Mouse (Mus musculus): ENCODE data around the gene Spen.

The Spen gene

DNA sequence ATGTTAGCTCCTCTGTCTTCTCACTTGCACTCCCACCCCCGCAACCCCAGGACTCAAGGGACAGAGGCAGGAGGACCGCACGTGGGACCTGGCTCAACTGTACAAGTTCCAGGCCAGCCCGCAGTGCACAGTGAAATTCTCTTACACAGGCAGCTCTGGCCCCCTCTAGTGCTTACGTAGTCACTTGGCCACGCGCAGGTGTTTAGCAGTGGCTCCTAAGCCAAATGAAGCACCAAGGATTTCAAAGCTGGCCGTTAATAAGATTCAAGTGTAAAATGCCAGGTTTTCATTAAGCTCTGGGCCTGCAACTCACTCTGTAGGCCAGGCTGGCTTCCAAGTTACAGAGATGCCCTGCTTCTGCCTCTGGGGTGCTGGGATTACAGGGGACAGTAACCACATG lies 59.0 kb downstream of the Spen start:
- CTCF ChIA-PET: no interaction called here

DNA sequence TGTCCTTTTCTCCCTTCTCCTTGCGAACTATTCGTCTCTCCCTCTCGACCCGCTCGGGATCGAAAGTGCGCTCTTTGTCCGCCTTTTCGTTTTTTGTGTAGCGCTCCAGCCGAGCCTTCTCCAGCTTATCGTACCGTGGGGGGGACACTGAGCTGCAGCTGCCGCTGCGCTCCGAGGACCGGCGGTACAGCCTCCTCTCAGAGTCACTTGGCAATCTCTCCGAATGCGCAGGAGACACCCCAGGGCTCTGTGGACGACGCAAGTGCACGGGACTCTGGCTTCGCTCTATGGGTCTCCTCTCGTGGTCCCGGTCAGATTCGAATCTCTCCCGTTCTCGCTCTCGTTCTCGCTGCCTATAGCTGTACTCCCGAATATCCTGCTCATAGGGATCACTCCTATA lies 59.6 kb downstream of the Spen start:
- CTCF ChIA-PET: interaction anchor here (1.2 kb wide), 1 partner anchor 73 kb away, joined by 3 read pairs; no protein-coding TSS in a partner anchor

DNA sequence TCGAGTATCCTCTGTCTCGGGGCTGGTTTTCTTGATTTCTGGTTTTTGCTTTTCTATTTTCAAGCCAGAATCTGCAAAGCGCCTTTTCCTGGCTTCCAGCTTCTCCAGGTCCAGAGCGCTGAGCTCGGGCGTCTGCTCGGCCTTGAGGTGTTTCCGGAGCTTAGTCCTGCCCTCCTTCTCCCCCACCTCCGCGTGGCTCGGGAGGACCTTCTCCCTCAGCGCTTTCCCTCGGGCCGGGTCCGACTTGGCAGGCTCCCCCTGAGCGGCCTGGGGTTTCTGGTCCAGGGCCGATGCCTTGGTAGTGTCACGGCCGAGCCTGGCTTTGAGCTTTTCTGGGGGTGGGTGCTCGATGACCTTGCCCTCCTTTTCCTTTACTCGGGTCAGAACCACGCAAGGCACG lies 60.2 kb downstream of the Spen start:
- CTCF ChIA-PET: interaction anchor here (0.9 to 1.2 kb wide), 2 partner anchors 11 to 73 kb away, joined by 3 read pairs; no protein-coding TSS in a partner anchor

DNA sequence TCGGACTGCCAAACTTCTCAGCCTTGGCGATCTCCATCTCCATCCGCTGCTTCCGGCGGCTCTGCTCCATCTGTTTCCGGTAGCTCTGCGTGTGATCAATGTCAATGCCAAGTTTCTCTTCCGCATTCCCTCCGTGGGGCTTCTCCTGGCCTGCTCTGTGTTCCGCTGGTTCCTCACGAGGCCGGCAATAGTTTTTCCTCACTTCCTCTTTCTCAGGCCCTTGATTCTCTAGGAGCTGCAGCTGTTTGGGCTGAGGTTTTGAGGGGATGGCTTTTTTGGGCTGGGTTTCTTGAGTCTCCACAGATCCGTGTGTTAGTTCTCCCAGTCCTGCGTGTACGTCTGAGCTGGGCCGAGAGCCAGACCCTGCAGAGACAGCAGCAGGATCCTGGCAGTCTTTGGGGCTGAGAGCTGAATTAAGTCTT lies 60.7 kb downstream of the Spen start:
- CTCF ChIA-PET: interaction anchor here (0.9 to 1.2 kb wide), 2 partner anchors 11 to 72 kb away, joined by 3 read pairs; no protein-coding TSS in a partner anchor

DNA sequence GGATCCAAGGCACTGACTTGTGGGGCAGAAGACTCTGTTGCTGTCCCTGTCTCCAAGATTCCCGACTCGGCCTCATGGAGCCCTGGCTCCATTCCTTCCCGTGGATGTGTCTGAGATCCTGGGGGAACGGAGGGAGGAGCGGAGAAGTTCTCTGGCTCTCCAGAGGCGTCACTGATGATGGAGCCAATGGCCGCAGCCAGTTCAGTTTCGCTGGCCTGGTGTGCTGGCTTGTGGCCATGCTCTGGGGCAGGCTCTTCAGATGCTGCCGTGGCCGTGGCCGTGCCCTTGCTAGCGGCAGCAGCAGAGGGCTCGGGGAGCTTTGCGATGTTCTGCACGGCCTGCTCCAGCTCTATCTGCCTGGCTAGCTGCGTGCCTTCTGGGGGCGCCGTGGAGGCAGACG lies 64.0 kb downstream of the Spen start:
- CTCF ChIA-PET: no interaction called here

DNA sequence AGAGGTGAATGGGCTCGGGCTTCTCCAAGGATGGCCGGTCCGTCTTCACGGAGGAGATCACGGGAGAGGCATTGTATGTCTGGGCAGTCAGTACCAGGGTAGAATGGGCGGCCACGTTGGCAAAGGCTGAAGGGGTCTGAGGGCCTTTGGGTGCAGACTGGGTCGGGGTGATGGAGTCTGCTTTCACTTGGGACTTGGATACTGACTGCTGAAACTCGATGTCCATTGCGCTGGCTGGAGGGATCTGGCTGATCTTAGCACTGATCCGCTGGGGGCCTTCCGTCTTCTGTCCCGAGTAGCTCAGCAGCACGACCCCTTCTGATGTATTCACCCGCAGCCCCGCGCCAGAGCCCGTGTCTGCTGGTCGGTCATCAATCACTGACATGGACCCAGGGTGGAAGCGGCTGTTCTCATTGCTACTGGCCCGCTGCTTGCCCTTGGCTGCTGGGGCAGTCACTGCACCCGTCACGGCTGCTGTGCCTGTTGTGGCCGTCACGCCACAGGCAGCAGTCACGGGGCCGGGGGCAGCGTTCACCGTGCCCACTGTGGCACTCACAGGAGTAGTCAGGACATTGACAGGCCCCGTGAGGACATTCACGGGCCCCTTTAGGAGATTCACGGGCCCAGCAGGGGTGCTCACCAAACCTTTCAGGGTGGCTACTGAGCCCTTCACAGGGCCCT lies 65.6 kb downstream of the Spen start:
- CTCF ChIA-PET: no interaction called here

DNA sequence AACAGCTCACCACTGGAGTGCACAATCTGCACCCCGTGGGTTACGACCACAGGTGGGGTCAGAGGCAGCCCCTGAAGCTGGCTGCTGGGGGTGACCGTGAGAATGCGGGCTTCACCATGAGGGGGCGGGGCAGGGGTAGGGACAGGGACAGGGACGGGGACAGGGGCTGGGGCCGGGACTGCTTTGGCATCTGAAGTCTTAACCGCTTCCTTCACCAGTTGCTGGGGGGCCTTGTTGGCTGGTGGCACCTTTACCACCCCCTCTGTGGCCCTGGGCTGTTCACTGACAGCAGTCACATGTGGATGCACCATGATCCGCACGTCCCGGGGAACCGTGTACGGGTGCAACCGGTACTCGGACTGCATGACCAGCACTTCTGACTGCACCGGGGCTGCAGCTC lies 66.9 kb downstream of the Spen start:
- CTCF ChIA-PET: interaction anchor here (0.7 kb wide), 1 partner anchor 64 kb away, joined by 7 read pairs; no protein-coding TSS in a partner anchor

DNA sequence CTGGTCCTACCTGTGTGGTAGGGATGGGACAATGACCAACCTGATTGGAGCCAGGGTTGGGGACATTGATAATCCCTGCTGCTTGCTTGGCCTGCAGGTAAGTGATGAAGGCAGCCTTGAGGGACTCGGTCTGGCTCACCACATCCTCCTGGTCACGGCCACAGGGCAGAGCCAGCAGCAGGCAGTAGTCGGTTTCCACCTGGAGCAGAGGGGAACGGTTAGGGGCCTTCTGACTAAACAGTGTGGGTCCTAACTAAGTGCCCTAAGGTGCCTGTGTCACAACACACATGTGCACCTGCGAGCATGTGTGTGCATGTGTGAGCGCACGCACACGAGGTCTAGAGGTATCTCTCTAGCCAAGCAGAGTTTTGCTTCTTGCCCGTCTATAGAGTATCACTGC lies 69.1 kb downstream of the Spen start:
- CTCF ChIA-PET: no interaction called here

DNA sequence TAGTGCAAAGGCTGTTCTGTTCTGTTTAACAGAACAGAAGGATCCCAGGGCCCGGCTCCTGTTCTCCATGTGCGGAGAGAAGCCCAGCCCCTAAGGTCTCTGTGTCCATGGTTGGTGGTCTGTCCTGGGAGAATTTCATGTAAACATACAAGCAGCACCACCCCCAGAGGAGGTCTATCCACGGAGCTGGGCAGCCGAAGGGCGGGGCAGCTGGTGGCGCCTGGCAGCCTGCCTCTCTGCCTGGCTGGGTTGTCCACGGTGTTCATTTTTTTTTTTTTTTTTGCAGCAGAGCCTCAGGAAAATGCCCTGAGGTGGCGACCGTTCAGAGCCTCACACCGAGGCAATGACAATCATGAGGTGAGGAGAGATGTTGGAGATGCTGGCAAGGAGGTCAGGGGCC lies 69.8 kb downstream of the Spen start:
- CTCF ChIA-PET: interaction anchor here (1.0 kb wide), 1 partner anchor 13 kb away, joined by 3 read pairs; no protein-coding TSS in a partner anchor

DNA sequence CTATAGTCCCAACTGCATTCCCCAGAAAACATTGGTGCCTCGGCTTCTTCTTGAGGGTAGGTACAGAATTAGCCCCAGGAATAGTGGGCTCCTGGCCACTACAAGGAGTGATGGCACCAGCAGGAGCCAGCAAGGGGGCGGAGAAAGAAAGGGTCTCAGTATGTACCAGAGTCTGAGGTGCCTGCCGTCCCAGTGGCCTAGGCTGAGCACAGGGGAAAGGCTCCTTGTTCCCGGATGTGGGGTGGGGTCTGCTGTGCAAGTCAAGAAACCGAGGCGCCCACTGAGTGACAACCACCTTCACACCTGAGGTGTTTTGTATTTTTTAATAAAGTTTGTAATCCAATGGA lies 70.8 kb downstream of the Spen start:
- CTCF ChIA-PET: interaction anchor here (1.0 kb wide), 2 partner anchors 9 to 11 kb away, joined by 3 read pairs; no protein-coding TSS in a partner anchor

DNA sequence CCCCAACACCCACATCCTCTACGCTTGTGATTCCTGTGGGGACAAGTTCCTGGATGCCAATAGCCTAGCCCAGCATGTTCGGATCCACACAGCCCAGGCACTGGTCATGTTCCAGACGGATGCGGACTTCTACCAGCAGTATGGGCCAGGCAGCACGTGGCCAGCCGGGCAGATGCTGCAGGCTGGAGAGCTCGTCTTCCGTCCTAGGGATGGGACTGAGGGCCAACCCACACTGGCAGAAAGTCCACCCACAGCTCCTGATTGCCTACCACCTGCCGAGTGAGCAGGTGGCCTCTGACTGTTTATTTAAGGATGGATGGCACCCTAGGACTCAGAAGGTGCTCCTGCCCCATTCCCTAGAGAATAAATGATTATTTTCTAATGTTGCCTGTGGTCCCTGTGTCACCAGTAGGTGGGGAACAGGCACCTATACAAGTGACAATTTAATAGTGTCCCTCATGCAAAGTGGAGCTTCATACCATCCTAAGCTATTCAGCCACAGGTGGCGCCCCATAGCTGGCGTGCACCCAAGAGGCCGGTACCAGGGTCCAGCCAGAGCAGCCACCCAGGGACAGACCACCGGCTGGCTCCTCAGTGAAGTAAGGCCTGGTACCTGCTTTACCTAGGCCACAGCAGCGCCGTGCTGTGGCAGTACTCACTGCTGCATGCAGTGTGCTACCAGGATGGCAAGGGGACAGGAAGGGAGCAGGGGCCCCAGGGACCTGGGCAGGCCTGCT lies 71.4 kb downstream of the Spen start:
- CTCF ChIA-PET: interaction anchor here (1.0 kb wide), 1 partner anchor 10 kb away, joined by 3 read pairs; no protein-coding TSS in a partner anchor

DNA sequence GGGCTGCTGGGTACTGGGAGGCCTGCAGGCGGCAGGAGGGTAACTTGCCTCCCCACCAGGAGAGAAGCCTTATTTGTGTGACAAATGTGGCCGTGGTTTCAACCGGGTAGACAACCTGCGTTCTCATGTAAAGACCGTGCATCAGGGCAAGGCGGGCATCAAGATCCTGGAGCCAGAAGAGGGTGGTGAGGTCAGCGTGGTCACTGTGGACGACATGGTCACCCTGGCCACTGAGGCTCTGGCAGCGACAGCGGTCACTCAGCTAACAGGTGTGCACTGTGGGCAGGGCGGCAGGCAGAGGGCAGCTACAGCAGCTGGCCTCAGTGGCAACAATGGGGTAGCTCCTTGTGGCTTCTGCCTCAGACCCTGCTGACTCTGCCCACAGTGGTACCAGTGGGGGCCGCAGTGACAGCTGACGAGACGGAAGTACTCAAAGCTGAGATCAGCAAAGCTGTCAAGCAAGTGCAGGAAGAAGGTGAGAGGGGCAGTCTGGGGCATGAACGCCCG lies 72.1 kb downstream of the Spen start:
- CTCF ChIA-PET: no interaction called here

DNA sequence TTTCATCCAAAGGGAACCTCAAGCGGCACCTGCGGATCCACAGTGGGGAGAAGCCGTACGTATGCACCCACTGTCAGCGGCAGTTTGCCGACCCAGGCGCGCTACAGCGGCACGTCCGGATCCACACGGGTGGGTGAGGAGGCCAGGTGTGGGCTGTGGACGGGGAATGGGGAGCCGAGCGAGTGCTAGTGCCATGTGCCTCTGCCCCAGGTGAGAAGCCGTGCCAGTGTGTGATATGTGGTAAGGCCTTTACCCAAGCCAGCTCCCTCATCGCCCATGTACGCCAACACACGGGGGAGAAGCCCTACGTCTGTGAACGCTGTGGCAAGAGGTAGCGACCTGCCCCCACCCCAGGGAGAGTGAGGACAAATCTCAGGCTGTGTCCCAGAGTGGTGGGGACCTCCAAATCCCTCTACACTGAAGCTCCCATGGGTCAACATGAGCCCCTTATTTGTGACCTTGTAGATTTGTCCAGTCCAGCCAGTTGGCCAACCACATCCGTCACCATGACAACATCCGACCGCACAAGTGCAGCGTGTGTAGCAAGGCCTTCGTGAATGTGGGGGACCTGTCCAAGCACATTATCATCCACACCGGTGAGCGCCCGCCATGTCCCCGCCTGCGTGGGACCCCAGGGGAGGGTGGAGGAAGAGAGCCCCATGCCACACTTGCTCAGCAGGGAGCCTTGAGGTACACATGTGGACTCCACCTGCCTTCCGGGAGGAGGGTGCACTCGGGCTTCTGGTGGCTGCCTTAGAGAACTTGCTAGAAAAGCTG lies 72.7 kb downstream of the Spen start:
- CTCF ChIA-PET: no interaction called here

DNA sequence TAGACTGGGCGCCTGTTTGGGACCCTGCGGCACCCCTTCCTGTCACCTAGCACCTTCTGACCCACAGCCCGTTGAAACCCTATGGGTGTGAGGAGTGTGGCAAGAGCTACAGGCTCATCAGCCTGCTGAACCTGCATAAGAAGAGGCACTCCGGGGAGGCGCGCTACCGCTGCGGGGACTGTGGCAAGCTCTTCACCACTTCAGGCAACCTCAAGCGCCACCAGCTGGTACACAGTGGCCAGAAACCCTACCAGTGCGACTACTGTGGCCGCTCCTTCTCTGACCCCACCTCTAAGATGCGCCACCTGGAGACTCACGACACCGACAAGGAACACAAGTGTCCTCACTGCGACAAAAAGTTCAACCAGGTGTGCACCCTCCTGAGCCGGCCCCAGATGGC lies 73.7 kb downstream of the Spen start:
- CTCF ChIA-PET: no interaction called here

DNA sequence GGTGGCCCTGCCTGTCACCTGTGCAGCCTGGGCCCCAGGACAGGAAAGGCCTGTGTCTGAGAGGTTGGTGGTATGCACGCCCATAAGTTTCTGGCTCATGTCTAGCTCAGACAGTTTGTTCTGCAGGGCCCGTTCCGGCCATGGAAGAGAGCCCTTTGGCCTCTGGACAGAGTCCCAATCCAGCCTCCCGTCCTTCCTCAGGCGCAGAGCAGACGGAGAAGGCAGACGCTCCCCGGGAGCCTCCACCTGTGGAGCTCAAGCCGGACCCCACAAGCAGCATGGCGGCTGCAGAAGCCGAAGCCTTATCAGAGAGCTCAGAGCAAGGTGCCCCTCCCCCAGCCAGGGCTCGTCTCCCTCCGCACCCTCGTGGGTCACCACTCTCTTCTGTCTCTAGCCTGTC lies 74.9 kb downstream of the Spen start:
- CTCF ChIA-PET: no interaction called here

DNA sequence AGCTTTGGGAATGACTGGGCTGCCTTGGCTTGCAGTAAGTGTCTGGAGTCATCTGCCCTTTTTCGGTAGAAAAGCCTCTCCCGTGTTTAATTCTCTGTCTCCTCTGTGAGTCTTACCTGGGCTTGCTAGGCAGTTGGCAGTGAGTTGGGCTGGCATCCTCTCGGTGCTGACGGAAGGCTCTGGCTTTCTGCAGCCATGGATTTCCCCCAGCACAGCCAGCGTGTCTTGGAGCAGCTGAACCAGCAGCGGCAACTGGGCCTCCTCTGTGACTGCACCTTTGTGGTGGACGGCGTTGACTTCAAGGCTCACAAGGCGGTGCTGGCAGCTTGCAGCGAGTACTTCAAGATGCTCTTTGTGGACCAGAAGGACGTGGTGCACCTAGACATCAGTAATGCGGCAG lies 76.8 kb downstream of the Spen start:
- CTCF ChIA-PET: no interaction called here

DNA sequence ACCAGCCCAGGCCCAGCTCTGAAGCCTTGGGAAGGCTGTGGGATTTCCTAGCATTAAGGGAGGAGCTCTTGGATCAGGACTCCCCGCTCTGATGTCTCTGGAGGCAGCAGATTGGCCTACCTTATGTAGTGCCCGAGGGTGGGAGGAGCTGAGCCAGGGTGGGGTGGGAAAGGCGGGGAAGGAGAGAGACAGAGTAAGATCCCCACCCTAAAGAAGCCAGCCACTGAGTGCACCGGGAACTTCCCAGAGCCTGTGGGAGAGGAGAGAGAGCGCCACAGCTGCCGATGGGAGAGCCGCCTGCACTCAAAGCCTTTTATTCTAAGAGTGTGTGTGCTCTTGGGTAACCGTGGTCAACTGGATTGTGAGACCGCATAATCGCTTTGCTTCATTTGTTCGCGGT lies 77.3 kb downstream of the Spen start:
- CTCF ChIA-PET: no interaction called here

DNA sequence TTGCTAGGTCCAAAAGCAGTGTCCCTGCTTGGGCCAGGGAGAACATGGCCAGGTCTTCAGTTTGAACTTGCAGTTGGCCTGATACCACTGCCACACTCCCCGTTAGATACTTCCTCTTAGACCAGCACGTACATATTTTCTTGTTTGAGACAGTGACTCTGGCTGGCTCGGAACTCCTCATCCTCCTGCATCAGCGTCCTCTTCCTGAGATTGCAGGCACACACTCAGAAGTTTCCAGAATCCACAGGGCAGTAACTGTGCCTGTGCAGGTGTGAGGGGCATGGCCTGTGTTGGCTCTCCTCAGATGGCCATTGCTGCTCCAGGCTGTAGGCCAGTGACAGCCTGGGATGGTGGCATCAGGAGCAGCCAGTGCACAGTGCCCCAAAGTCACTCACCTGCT lies 77.9 kb downstream of the Spen start:
- CTCF ChIA-PET: no interaction called here

DNA sequence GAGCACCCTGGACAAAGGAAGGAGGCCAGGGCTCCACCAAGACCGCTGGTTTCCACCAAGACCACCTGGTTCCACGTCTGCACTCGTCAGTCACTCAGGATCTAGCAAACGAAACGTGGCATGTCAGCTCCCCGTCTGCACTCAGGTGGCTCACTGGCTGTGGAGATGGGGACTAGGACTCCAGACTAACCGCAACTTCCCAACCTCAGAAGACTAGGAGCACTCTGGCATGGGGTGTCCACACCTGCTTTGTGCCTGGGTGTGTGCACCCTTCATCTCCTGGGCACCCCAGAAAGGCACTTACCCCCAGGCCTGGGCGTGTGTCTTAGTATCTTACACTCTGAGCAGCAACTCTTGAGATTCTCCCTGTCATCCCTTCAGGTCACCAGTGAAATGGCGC lies 78.6 kb downstream of the Spen start:
- CTCF ChIA-PET: no interaction called here

DNA sequence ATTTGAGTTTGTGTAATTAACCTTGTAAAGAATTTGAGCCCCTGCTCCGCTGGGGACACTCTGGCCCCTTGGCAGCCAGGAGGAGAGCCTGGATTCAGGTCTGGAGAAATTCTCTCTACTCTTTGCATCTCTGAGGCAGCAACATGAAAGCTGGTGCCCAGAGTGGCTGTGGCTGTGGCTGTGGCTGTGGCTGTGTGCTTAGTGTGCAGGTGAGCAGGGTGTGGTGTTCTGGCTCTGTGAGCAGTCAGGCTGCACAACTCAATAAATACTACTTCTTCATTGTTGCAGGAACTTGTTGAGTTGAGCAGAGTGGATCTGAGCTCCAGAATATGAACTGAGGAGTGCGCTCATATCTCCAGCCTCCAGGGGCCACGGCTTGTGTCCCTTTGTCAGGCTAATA lies 79.5 kb downstream of the Spen start:
- CTCF ChIA-PET: no interaction called here

DNA sequence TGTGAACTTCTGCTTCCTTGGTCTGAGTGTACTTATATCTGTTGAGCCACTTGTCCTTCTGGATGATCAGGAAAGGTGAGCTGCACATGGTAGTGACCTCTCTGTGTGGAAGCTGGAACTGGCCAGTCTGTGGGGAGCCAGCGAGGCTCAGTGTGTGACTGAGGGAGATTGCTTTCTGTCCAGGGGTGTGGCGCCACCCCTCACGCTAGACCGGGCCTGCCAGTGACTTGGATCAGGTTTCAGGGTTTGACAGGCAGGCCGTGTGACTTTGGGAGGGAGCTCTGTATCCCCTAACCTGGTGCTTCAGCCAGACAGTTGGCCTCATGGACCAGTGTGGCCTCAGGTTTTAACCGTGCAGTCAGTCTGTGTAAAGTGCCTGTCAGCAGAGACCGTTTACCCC lies 80.2 kb downstream of the Spen start:
- CTCF ChIA-PET: no interaction called here

DNA sequence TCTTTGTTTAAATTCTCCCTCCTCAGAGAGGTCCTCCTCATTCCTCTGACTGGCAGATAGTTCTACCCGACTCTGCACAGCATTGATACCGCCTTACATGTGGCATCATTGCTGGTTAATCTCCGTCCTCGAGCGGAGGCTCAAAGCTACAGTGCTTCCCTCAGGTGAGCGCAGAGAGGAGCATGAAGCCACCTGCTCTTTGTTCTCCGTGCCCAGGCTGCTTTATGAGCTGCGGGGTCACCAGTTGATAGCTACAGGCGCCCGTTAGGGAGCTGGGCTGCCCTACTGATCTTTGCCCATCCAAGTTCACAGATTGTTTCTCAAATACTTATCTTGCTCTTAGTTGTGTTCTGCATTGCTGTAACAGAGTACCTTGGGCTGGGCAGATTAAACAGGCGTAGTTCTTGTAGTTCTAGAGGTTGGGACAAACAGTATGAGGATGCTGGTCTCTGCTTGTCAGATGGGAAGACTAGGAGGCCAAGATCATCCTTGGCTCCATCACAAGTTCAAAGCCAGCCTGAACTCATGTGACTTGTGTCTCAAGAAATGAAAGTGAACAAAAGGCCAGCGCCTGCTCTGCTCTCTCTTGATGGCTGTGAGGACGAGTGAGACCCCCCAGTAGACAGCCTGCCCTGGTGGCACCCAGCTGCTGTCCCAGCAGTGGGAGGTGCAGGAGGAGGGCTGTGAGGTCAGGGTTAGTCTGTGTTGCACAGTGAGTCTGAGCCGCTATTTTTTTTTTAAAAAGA lies 82.0 kb downstream of the Spen start:
- CTCF ChIA-PET: interaction anchor here (0.8 kb wide), 1 partner anchor 12 kb away, joined by 3 read pairs; no protein-coding TSS in a partner anchor
